Mouse (Mus musculus) liver, adult 2 months (tissue): Measurements from ENCODE around the gene Ube4b.

ENCODE experiments used
- CTCF ChIP-seq: fragments of 200-500 bp; IDR thresholded peaks from 2 replicates; pipeline ENCODE4 v1.5.1; 2011; ENCODE audit warnings: low read depth, low read length, control low read depth
- POLR2A ChIP-seq: fragments of 200-500 bp; IDR thresholded peaks from 2 replicates; pipeline ENCODE4 v1.6.1; 2011; ENCODE audit warnings: low read length, control low read depth; ENCODE audit not compliant: insufficient read depth; ENCODE audit errors: extremely low read depth

- TF ChIP-seq CTCF = no peak
- TF ChIP-seq POLR2A = no peak
Observed at GRCm38 (mm10) chr4:149381001-149381400, 45.5 kb downstream of the Ube4b start.
